Mouse (Mus musculus) G1E (cell line): ENCODE results near the gene Gm10961.

ENCODE experiments used
- CTCF ChIP-seq: IDR thresholded peaks from 2 replicates; pipeline ENCODE4 v1.5.1; 2012; ENCODE audit warnings: low read depth, low read length, inconsistent platforms, mixed read lengths
- GATA1 ChIP-seq: IDR thresholded peaks from 2 replicates; pipeline ENCODE4 v1.6.1; 2012; ENCODE audit warnings: borderline replicate concordance, low read length, inconsistent platforms, mixed read lengths
- POLR2AphosphoS5 ChIP-seq: IDR thresholded peaks from 2 replicates; pipeline ENCODE4 v1.6.1; 2012; ENCODE audit warnings: low read depth, low read length, inconsistent platforms; ENCODE audit not compliant: insufficient replicate concordance

DNA sequence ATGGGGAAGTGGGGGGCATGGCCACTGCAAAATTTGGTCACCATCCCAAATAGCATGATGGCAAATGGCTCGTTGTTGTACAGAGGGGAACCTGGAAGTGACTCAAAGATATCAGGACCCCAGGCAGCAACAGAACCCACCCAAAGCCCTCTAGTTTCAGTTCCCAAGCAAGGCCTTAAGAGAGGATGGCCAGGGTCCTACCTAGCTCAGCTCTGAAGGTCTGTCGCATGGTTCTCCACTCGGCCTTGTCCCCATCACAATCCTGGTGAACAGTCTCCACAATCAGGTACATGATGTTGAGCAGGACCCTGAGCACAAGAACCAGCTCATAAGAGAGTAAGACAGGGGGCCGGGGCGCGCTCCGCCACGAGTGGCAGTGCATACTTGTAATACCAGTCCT, 6.7 kb upstream of the Gm10961 start:
- TF ChIP-seq POLR2AphosphoS5 = no peak
- no peak for TF ChIP-seq CTCF
- no peak for TF ChIP-seq GATA1
